Mouse (Mus musculus): ENCODE results near the gene Melk.

Gene Melk

DNA sequence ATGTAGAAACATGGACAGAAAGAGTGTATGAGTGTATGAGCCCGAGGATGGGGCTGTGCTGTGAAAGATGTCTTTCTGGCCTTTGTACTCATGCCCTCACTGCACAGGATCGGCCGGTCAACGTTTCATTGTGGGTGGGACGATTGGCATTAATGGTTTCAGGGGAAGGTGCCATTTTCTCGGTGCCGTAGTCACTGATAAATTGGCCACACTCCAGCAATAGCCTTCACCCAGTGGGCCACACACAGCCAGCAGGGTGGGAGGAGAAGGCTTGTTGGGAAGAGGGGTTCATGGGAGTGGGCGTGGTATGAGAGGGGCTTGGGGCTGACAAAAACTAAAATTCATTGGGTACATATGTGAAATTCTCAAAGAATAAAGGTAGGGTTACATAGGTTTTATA lies 34.3 kb downstream of the Melk start:
- DNase-seq, result no peak

DNA sequence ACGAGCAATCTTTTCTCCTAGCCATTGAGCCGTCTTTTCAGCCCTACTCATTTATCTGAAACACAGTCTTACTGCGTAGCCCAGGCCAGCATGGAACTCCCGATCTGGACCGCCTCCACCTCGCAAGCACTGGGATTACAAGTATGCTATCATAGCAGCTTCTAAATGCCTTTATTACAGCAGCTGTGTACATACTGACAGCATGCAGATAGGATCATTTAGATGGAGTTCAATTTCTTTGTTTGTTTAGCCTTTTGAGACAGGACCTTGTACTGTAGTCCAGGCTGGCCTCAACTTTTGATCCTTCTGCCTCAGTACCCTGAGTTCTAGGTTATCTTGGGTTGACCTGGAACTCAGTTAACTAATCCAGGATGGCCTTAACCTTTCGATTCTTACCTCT lies 61.0 kb downstream of the Melk start:
- no peak for DNase-seq

DNA sequence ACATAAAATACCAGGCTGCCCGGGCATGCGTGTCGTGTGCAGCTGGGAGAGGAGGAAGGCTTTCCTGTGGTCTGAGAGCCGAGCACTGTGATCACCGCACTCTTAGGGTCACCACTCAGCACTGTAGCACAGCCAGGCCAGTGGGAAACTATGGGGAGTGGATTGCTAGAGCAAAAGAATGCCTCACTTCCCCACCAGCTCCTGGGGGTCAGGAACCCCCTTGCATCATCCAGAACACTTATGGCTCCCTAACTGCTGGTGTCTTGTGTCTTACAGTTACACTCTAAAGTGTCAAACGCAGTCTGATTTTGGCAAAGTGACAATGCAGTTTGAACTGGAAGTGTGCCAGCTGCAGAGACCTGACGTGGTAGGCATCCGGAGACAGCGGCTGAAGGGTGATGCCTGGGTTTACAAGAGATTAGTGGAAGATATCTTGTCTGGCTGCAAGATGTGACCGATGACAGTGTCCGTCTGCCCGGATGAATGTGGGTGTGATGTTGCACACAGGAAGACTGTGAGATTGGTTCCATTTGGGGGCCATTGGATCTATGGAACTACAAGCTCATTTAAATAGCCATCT lies 62.8 kb downstream of the Melk start:
- no peak for DNase-seq

DNA sequence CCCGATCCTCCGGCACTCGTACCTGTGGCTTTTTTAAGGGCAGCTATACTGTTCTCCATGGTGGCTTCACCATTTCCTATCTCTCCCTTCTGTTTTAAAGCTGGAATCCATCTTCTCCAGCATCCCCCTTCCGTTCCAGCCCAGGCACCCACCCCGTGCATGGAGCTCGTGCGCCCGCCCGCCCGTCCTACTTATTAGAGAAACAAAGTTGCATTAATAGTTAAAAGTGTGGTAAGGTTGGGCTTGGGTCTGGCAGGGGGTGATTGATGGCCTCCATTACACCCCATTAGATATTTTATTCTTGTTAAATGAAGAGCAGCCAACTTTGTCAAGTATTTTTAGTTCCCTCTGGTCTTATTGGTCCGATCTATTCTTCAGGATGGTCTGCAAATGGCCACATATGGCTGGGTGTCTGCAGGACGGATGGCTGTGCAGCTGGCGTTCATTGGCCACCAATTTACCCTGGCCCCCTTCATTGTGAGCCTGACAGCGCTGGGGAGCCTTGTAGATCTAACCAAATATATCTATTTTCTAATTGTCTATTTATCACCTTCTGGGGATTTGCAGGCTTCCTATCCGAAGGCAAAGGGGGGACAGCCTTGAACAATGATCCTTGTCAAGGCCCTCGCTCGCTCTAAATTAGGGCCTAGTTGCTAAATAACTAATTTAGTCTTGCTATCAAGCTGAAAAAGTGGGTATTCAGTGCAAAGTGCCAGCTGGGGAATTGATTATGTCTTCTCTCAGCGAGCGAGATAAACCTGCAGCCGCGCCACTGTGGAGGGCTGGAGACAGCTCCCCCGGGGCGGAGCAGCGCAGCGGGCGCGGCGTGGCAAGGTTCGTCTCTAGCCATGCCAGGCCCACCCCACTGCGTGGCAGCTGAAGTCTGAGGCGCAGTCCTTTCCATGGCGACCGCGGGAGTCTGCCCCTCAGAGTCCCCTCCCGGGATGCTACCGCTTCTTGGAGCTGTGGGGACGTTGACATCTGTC lies 91.8 kb downstream of the Melk start:
- DNase-seq, result no peak

DNA sequence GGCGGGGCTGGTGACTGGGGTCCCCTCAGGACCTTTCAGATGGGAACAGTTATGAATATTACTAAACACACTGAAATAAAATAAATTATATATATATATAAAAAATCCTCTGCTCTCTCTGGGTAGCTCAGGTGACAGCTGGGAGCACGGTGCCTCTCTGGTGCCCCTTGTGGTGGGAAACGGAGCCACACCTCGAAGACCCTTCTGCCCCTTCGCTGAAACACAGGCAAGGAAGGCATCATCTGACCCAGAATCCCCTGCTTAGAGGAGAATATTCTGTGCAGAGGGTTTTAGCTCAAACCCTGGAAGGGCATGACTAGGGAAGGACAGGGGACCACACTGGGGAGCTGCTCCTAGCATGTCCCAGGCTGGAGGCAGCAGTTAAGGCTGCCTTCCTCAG lies 101.9 kb downstream of the Melk start:
- DNase-seq, result no peak

DNA sequence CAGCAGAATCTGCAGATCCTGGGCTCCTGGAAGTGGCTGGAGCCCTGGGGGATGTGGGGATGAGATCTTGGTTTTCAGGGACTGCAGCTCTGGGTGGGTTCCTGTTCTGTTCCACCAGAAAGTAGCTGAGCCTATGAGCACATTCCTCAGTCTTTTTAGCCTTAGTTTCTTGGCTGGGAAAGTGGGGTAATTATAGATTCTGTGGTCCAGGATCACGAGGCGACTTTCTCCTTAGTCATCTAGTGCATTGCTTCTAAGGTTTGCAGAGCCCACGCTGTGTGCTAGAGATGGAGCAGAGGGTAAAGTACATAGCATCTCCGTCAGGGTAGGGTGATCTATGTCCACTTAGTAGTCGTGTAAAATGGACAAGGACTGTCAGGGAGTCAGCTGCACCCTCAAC lies 103.8 kb downstream of the Melk start:
- DNase-seq, result no peak
